Mouse (Mus musculus): ENCODE measurements around the gene Aurkaip1.
"Not testable (repeated sequence)": the region's sequence is repeated elsewhere in the genome, so short reads cannot be mapped to it uniquely, and the experiment has no call there.

The Aurkaip1 gene

GRCm38 (mm10) chr4:155831205-155831766 lies at the start of gene Aurkaip1:
Aurkaip1 (plus strand) TSS chr4:155831272.
- peak; percentile 94 for DNase-seq

GRCm38 (mm10) chr4:155783486-155784080 lies 47.5 kb upstream of the Aurkaip1 start:
- DNase-seq: no peak

- peak; percentile 64 for DNase-seq
Observed at GRCm38 (mm10) chr4:155784081-155784701, 46.9 kb upstream of the Aurkaip1 start.

GRCm38 (mm10) chr4:155785246-155785645 lies 45.8 kb upstream of the Aurkaip1 start:
- DNase-seq: no peak

GRCm38 (mm10) chr4:155785819-155786218 lies 45.3 kb upstream of the Aurkaip1 start, which contains the start of gene Tmem88b:
Tmem88b (minus strand) TSS chr4:155785874.
- DNase-seq: peak; percentile 75

GRCm38 (mm10) chr4:155788300-155788699 lies 42.8 kb upstream of the Aurkaip1 start:
- no peak for DNase-seq

- DNase-seq: not testable (repeated sequence)
Observed at GRCm38 (mm10) chr4:155788833-155789232, 42.2 kb upstream of the Aurkaip1 start.

GRCm38 (mm10) chr4:155790021-155790489 lies 41.0 kb upstream of the Aurkaip1 start, which contains the start of gene Ankrd65:
Ankrd65 (plus strand) TSS chr4:155790439.
- no peak for DNase-seq

- DNase-seq: no peak
Observed at GRCm38 (mm10) chr4:155790650-155791161, 40.4 kb upstream of the Aurkaip1 start.

- DNase-seq: no peak
Observed at GRCm38 (mm10) chr4:155791240-155791933, 39.7 kb upstream of the Aurkaip1 start.

GRCm38 (mm10) chr4:155793730-155794129 lies 37.3 kb upstream of the Aurkaip1 start:
- no peak for DNase-seq

GRCm38 (mm10) chr4:155802075-155802474 lies 29.0 kb upstream of the Aurkaip1 start:
- DNase-seq: no peak

GRCm38 (mm10) chr4:155802741-155803339 lies 28.2 kb upstream of the Aurkaip1 start, which contains the start of gene Mrpl20:
Mrpl20 (plus strand) TSS chr4:155802878.
- DNase-seq: no peak

GRCm38 (mm10) chr4:155803340-155804041 lies 27.6 kb upstream of the Aurkaip1 start:
- DNase-seq: peak; percentile 92

GRCm38 (mm10) chr4:155807841-155808240 lies 23.2 kb upstream of the Aurkaip1 start:
- DNase-seq: no peak

GRCm38 (mm10) chr4:155811929-155812664 lies 19.0 kb upstream of the Aurkaip1 start, which contains the start of gene Ccnl2:
Ccnl2 (plus strand) TSS chr4:155812489.
- peak; percentile 95 for DNase-seq

GRCm38 (mm10) chr4:155812665-155813181 lies 18.3 kb upstream of the Aurkaip1 start:
- no peak for DNase-seq

GRCm38 (mm10) chr4:155817533-155817932 lies 13.5 kb upstream of the Aurkaip1 start:
- DNase-seq: no peak

GRCm38 (mm10) chr4:155821025-155821424 lies 10.0 kb upstream of the Aurkaip1 start:
- no peak for DNase-seq

GRCm38 (mm10) chr4:155823443-155823842 lies 7.6 kb upstream of the Aurkaip1 start:
- no peak for DNase-seq

GRCm38 (mm10) chr4:155829866-155830265 lies 1.2 kb upstream of the Aurkaip1 start:
- DNase-seq: no peak

Measured in layer of hippocampus, adult 9-11 months (tissue).